Mouse (Mus musculus): ENCODE data around the gene Sarm1. TPM values are rescaled to one million over a fixed set of nuclear protein-coding genes. Genes with fewer than 3 reads are reported as not detected.

The Sarm1 gene
- polyA plus RNA-seq, 1 experiment = 0.97 TPM

DNA sequence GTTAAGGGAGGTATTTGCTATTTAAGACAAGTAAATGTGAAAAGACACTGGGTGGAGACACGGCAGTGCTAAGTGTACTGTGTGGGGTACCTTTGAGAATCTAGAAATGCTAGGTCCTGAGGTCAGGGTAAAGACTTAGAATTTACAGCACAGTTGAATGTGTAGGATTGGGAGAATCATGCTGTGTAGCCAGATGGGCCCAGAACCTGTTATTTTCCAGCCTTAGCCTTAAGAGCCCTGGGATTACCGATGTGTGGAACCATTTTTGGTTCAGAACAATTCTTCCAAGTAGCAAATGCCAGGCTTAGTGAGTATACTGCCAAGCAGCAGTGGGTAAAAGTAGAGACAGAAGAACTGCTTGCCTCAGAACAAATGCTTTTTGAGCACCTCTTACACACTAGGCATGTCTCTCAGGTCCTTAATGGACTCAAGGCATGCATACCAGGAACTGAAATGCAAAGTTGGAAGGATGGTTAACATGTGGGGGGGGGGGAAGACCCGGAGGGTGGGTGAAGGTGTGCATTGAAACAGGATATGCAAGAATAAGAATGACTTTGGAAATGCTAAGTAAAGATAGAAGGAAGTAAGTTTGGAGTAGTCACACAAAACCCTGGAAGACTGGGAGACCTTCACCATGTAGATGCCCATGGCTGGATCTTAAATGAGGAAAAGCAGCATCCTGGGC lies 15.7 kb upstream of the Sarm1 start:
- no peak overlapping the region for H3K27ac ChIP-seq (ENCODE audit: insufficient read depth, low read length)
- TF ChIP-seq POLR2A (IDR thresholded peaks at IDR 0.05; ENCODE audit: low read depth, low read length) = peak; percentile 4; the same call in 1 of the 2 replicates
- no peak for TF ChIP-seq CTCF (IDR thresholded peaks at IDR 0.05; ENCODE audit: borderline replicate concordance, insufficient read depth, low read length)

DNA sequence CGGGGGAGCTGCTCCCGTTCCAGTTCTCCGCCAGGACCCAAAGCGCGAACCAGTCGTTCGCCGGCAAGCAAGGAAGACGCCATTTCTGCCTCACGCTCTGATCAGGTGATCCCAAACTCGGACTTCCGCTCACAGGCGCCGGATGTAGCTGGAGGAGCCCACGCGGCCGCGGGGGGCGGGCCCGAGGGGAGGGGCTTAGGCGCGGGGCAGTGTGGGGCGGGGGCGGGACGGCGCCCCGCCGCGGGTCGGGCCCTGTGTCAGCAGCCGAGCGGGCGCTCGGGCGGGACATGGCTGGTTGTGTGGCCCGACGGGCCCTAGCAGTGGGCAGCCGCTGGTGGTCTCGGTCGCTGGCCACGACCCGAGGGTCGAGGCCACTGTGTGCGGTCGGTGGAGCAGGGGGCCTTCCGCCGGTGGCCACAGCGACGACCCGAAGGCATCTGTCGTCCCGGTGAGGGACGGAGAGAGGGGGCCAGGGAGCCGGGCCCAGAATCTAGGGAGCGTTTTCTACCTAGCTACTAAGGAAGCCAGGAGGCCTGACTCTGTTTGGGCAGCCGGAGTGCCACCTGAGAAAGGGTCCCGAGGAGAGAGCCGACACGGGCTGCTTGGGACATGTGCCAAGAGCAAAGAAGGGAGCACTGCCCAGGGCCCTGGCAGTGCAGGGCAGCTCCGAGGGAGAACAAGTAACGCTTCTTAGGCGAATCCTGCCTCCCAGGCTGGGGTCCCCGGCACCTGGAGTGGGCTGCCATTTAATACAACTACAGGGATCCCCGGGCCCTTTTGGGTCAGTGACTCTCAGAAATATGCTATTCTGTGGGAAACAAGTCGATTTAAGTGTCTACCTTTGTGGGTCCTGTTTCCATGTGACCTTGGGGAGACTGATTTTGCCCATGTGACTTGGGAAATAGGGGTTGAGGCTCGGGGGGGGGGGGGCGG lies 14.7 kb upstream of the Sarm1 start, which contains the start of the genes Tmem199 and Poldip2:
Gene Tmem199 (minus strand): TSS at position 148 of the 933 bp plus-strand sequence.
Gene Poldip2 (plus strand): TSS at position 169 of the 933 bp plus-strand sequence.
- Histone ChIP-seq H3K4me3 (ENCODE audit: insufficient read depth, low read length) (peak within 1 kb of the TSS; percentile 97), H3K4me1 (ENCODE audit: control insufficient read depth, insufficient read depth, low read length) (peaks cover 5% of the 10 kb centered on the region), H3K27ac (ENCODE audit: insufficient read depth, low read length) (peak within 1 kb of the TSS; percentile 58; the same call in 1 of the 2 replicates)
- no peak for TF ChIP-seq CTCF (IDR thresholded peaks at IDR 0.05; ENCODE audit: borderline replicate concordance, insufficient read depth, low read length)
- TF ChIP-seq POLR2A (IDR thresholded peaks at IDR 0.05; ENCODE audit: low read depth, low read length) = peak; percentile 92

More for the DNA sequence above, 15.7 kb upstream of the Sarm1 start:
- H3K4me3 ChIP-seq (ENCODE audit: insufficient read depth, low read length) = peak overlapping the region; percentile 97
- peaks cover 5% of the 10 kb centered on the region for H3K4me1 ChIP-seq (ENCODE audit: control insufficient read depth, insufficient read depth, low read length)

DNA sequence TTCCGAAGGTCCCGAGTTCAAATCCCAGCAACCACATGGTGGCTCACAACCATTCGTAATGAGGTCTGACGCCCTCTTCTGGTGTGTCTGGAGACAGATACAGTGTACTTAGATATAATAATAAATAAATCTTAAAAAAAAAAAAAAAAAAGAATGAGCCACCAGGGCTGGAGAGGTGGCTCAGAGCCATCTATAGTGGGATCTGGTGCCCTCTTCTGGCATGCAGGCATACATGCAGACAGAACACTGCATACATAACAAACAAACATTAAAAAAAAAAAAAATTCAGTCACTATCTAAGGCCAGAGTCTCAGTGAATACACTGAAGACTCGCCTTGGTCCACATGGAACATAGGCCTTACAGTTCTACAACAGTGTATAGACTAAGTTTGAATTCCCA lies 11.6 kb upstream of the Sarm1 start:
- TF ChIP-seq CTCF (IDR thresholded peaks at IDR 0.05; ENCODE audit: borderline replicate concordance, insufficient read depth, low read length) (peak; percentile 20; the same call in 1 of the 2 replicates), POLR2A (IDR thresholded peaks at IDR 0.05; ENCODE audit: low read depth, low read length) (no peak)
- no peak overlapping the region for H3K4me3 ChIP-seq (ENCODE audit: insufficient read depth, low read length)

DNA sequence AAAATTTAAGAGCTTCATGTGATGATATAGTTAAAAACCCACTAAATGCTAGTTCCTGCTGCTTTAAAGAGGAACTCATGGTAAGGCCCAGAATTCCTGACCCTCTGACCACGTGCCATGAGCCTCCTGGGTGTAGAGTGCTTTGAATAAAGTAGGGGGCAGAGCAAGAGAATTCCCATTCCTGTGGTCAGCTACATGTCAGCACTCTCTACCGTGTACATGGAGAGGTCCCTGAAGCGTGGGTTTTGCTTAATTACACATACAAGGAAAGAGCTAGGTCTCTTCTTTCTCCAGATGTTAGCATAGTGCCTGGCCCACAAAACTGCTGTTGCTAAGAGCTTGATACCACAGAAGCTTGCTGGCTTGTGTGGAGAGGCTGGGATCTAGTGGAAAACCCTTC lies 7.9 kb upstream of the Sarm1 start:
- H3K4me3 ChIP-seq (ENCODE audit: insufficient read depth, low read length) = no peak overlapping the region
- no peaks in the 10 kb centered on the region for H3K4me1 ChIP-seq (ENCODE audit: control insufficient read depth, insufficient read depth, low read length)
- no peak overlapping the region for H3K27ac ChIP-seq (ENCODE audit: insufficient read depth, low read length)
- TF ChIP-seq CTCF (IDR thresholded peaks at IDR 0.05; ENCODE audit: borderline replicate concordance, insufficient read depth, low read length) (no peak), POLR2A (IDR thresholded peaks at IDR 0.05; ENCODE audit: low read depth, low read length) (no peak)

More for the DNA sequence above, 11.6 kb upstream of the Sarm1 start:
- Histone ChIP-seq H3K4me1 (ENCODE audit: control insufficient read depth, insufficient read depth, low read length) (peaks cover 5% of the 10 kb centered on the region), H3K27ac (ENCODE audit: insufficient read depth, low read length) (no peak overlapping the region)

- Histone ChIP-seq H3K4me1 (ENCODE audit: control insufficient read depth, insufficient read depth, low read length) (no peaks in the 10 kb centered on the region), H3K4me3 (ENCODE audit: insufficient read depth, low read length) (no peak within 1 kb of the TSS), H3K27ac (ENCODE audit: insufficient read depth, low read length) (no peak within 1 kb of the TSS)
- TF ChIP-seq POLR2A (IDR thresholded peaks at IDR 0.05; ENCODE audit: low read depth, low read length) (no peak), CTCF (IDR thresholded peaks at IDR 0.05; ENCODE audit: borderline replicate concordance, insufficient read depth, low read length) (no peak)
These were observed 5.5 kb upstream of the Sarm1 start, which contains the start of gene Sebox for GRCm38 (mm10) chr11:78502909-78503650. Gene Sebox (plus strand): TSS chr11:78503447.

DNA sequence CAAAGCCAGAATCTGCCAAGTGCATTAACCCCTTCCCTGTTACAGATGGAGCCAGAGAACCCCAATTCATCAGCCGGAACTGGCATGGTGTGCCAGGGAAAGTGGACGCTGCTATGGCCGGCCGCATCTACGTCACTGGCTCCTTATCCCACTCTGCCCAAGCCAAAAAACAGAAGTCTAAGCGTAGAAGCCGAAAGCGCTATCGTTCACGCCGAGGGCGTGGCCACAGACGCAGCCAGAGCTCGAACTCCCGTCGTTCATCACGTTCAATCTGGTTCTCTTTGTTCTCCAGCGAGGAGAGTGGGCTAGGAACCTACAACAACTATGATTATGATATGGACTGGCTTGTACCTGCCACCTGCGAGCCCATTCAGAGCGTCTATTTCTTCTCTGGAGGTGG lies 4.0 kb upstream of the Sarm1 start:
- Histone ChIP-seq H3K4me1 (ENCODE audit: control insufficient read depth, insufficient read depth, low read length) (no peaks in the 10 kb centered on the region), H3K27ac (ENCODE audit: insufficient read depth, low read length) (no peak overlapping the region), H3K4me3 (ENCODE audit: insufficient read depth, low read length) (no peak overlapping the region)
- TF ChIP-seq CTCF (IDR thresholded peaks at IDR 0.05; ENCODE audit: borderline replicate concordance, insufficient read depth, low read length) (no peak), POLR2A (IDR thresholded peaks at IDR 0.05; ENCODE audit: low read depth, low read length) (no peak)

- Histone ChIP-seq H3K4me3 (ENCODE audit: insufficient read depth, low read length) (no peak overlapping the region), H3K27ac (ENCODE audit: insufficient read depth, low read length) (no peak overlapping the region), H3K4me1 (ENCODE audit: control insufficient read depth, insufficient read depth, low read length) (no peaks in the 10 kb centered on the region)
- TF ChIP-seq CTCF (IDR thresholded peaks at IDR 0.05; ENCODE audit: borderline replicate concordance, insufficient read depth, low read length) (no peak), POLR2A (IDR thresholded peaks at IDR 0.05; ENCODE audit: low read depth, low read length) (no peak)
These were observed 3.2 kb upstream of the Sarm1 start for GRCm38 (mm10) chr11:78500623-78501202.

GRCm38 (mm10) chr11:78499543-78499942 lies 2.0 kb upstream of the Sarm1 start:
- Histone ChIP-seq H3K27ac (ENCODE audit: insufficient read depth, low read length) (no peak overlapping the region), H3K4me3 (ENCODE audit: insufficient read depth, low read length) (no peak overlapping the region)
- TF ChIP-seq POLR2A (IDR thresholded peaks at IDR 0.05; ENCODE audit: low read depth, low read length) = no peak
- TF ChIP-seq CTCF (IDR thresholded peaks at IDR 0.05; ENCODE audit: borderline replicate concordance, insufficient read depth, low read length) = no peak

DNA sequence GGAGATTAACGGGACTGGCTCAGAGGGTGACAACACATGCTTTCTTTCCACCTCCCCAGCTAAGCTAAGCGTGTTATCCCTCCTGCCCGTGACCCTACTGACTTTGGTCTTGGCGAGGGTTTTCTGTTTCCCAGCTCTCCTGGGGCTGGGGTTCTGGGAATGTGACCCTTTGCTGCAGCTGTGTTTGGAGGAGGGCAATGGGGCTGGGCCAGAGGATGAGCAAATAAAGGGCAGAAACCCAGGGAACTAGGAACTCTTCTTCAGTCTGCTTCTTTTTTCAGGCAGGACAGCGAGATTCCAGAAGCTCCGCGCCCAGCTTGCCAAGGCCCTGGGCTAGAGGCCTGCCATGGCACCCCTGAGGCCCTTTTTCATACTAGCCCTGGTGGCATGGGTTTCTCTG lies 1.4 kb upstream of the Sarm1 start, which contains the start of gene Vtn:
Gene Vtn (plus strand): TSS at position 88 of the 400 bp plus-strand sequence.
- no peak for TF ChIP-seq CTCF (IDR thresholded peaks at IDR 0.05; ENCODE audit: borderline replicate concordance, insufficient read depth, low read length)
- TF ChIP-seq POLR2A (IDR thresholded peaks at IDR 0.05; ENCODE audit: low read depth, low read length) = no peak
- Histone ChIP-seq H3K4me3 (ENCODE audit: insufficient read depth, low read length) (peak within 1 kb of the TSS; percentile 51), H3K4me1 (ENCODE audit: control insufficient read depth, insufficient read depth, low read length) (no peaks in the 10 kb centered on the region), H3K27ac (ENCODE audit: insufficient read depth, low read length) (no peak within 1 kb of the TSS)

More at GRCm38 (mm10) chr11:78499543-78499942, 2.0 kb upstream of the Sarm1 start:
- no peaks in the 10 kb centered on the region for H3K4me1 ChIP-seq (ENCODE audit: control insufficient read depth, insufficient read depth, low read length)

Data from embryonic fibroblast, embryonic 13.5 days (primary cell).